Mouse (Mus musculus): ENCODE measurements at regions not wholly inside any gene's neighbourhood (a gene's known extent, or its start where the extent isn't known, plus 50 kb on each side); places are given as distances from the start of the nearest gene placed in this dataset.

DNA sequence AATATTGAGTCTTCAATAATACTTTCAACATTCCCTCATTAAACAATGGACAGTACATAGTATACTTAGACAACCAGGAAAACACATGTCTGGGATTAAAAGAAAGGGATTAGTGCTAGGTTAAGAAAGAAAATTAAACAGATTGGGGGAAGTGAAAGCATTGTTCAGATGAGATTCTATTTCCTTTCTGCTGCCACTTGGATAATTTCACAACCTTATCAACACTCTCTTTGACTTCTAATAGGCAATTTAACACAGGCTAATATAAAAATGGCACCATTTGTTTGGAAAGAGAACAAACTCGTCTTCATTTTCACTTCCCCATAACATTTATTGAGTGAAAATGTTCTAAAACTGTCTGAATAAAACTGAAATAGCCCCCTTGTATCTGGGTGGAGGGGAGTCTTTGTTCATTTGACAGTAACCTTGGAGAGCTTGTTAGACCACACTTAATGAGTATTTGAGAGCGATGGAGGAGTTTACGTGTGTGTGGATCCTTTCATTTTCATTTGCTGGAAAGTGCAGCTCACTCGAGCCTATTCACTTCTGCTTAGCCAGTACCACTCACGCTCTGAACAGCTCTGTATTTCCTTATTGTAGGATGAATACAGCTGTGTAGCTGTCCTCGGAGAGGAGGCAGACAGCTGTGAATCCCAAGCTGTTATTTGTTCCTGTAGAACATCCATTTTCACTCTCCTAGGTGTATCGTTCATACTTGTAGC is 366.7 kb downstream of the Kctd12 start:
- ATAC-seq (replicated peaks; ENCODE audit: low FRiP score) (peak; percentile 85), DNase-seq (ENCODE audit: low spot score) (no peak)
- H3K9ac ChIP-seq (ENCODE audit: low read length): no peak overlapping the region
- 26% methylated on average over 7 of the region's 7 CpGs for WGBS
- no peaks in the 10 kb centered on the region for H3K27me3 ChIP-seq (ENCODE audit: control insufficient read depth, insufficient read depth, low read length)
- H3K4me3 ChIP-seq (ENCODE audit: low read depth, low read length): no peak overlapping the region
- H3K36me3 ChIP-seq (ENCODE audit: control insufficient read depth, insufficient read depth, low read length): no peaks in the 10 kb centered on the region
- peak overlapping the region; percentile 24; the same call in 1 of the 2 replicates for H3K4me2 ChIP-seq (ENCODE audit: low read depth, low read length, severe bottlenecking)
- no peaks in the 10 kb centered on the region for H3K9me3 ChIP-seq (ENCODE audit: control insufficient read depth, low read length)
- 0 out of 2 replicates have a peak overlapping the region, but pooled peaks have one; percentile 4 for H3K27ac ChIP-seq (ENCODE audit: low read depth, low read length)
- H3K4me1 ChIP-seq (replicated peaks; ENCODE audit: control insufficient read depth, insufficient read depth, low read length): no peaks in the 10 kb centered on the region; the same call in 1 of the 2 replicates

DNA sequence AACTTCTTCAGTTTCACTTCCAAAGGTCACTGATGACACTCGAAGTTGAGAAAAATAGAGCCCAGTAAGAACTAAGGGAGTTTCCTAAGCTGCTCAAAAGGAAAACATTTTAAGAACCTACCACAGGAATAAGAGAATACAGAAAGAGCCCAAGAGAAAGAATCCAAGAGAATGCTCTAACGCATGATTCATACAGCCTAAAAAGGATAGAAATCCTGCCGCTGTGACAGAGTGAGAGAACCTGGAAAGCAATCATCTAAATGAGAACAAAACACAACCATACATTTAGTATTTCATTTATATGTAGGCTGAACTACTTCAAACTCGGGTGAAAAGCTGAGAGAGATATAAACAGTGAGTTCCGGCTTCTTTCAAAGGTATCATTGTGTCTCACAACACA is 376.4 kb downstream of the Kctd12 start:
- DNase-seq (ENCODE audit: low spot score): no peak
- ATAC-seq (replicated peaks; ENCODE audit: low FRiP score): no peak
- Histone ChIP-seq H3K4me1 (replicated peaks; ENCODE audit: control insufficient read depth, insufficient read depth, low read length) (no peaks in the 10 kb centered on the region; the same call in 1 of the 2 replicates), H3K9ac (ENCODE audit: low read length) (no peak overlapping the region), H3K4me2 (ENCODE audit: low read depth, low read length, severe bottlenecking) (no peak overlapping the region), H3K9me3 (ENCODE audit: control insufficient read depth, low read length) (no peaks in the 10 kb centered on the region), H3K36me3 (ENCODE audit: control insufficient read depth, insufficient read depth, low read length) (no peaks in the 10 kb centered on the region), H3K27me3 (ENCODE audit: control insufficient read depth, insufficient read depth, low read length) (no peaks in the 10 kb centered on the region), H3K4me3 (ENCODE audit: low read depth, low read length) (no peak overlapping the region), H3K27ac (ENCODE audit: low read depth, low read length) (no peak overlapping the region)
- WGBS: 83% methylated on average over 5 of the region's 5 CpGs

- Histone ChIP-seq H3K9me3 (ENCODE audit: control insufficient read depth, low read length) (no peaks in the 10 kb centered on the region), H3K4me3 (ENCODE audit: low read depth, low read length) (no peak overlapping the region), H3K27me3 (ENCODE audit: control insufficient read depth, insufficient read depth, low read length) (no peaks in the 10 kb centered on the region), H3K36me3 (ENCODE audit: control insufficient read depth, insufficient read depth, low read length) (no peaks in the 10 kb centered on the region), H3K9ac (ENCODE audit: low read length) (no peak overlapping the region), H3K4me1 (replicated peaks; ENCODE audit: control insufficient read depth, insufficient read depth, low read length) (no peaks in the 10 kb centered on the region), H3K4me2 (ENCODE audit: low read depth, low read length, severe bottlenecking) (no peak overlapping the region), H3K27ac (ENCODE audit: low read depth, low read length) (no peak overlapping the region)
- ATAC-seq (replicated peaks; ENCODE audit: low FRiP score) (no peak), DNase-seq (ENCODE audit: low spot score) (no peak)
- 89% methylated on average over 3 of the region's 3 CpGs for WGBS
Observed at GRCm38 (mm10) chr14:102594850-102595249, 387.6 kb downstream of the Kctd12 start.

- no peak overlapping the region for H3K27ac ChIP-seq (ENCODE audit: low read depth, low read length)
- no peak overlapping the region for H3K4me3 ChIP-seq (ENCODE audit: low read depth, low read length)
- no peak overlapping the region for H3K4me2 ChIP-seq (ENCODE audit: low read depth, low read length, severe bottlenecking)
- 77% methylated on average over 2 of the region's 2 CpGs for WGBS
- no peaks in the 10 kb centered on the region for H3K4me1 ChIP-seq (replicated peaks; ENCODE audit: control insufficient read depth, insufficient read depth, low read length)
- no peaks in the 10 kb centered on the region for H3K9me3 ChIP-seq (ENCODE audit: control insufficient read depth, low read length)
- DNase-seq (ENCODE audit: low spot score) (no peak), ATAC-seq (replicated peaks; ENCODE audit: low FRiP score) (no peak)
- no peak overlapping the region for H3K9ac ChIP-seq (ENCODE audit: low read length)
- no peaks in the 10 kb centered on the region for H3K36me3 ChIP-seq (ENCODE audit: control insufficient read depth, insufficient read depth, low read length)
- H3K27me3 ChIP-seq (ENCODE audit: control insufficient read depth, insufficient read depth, low read length): no peaks in the 10 kb centered on the region
Observed at GRCm38 (mm10) chr14:102553781-102554180, 428.7 kb downstream of the Kctd12 start.

DNA sequence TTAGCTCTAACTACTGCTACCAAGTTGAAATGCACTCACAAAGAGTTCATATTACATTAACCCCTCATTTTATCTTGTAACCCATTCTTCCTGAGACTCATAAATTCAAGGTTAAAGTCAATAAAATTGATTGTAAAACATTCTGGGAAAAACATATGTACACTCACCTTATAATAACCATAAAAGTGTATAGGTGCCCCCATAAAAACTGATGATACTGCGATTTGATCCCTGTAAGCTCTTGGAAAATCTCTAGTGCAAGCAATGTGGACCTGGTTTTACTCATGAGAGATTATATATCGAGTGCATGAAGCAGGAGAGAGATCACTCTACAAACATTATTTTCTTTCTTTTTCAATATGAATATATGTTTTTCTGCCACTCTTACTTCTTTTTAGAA is 429.8 kb downstream of the Kctd12 start:
- H3K9ac ChIP-seq (ENCODE audit: low read length): no peak overlapping the region
- H3K27ac ChIP-seq (ENCODE audit: low read depth, low read length): no peak overlapping the region
- no peaks in the 10 kb centered on the region for H3K9me3 ChIP-seq (ENCODE audit: control insufficient read depth, low read length)
- ATAC-seq (replicated peaks; ENCODE audit: low FRiP score) (no peak), DNase-seq (ENCODE audit: low spot score) (no peak)
- no peak overlapping the region for H3K4me3 ChIP-seq (ENCODE audit: low read depth, low read length)
- no peaks in the 10 kb centered on the region for H3K36me3 ChIP-seq (ENCODE audit: control insufficient read depth, insufficient read depth, low read length)
- H3K4me1 ChIP-seq (replicated peaks; ENCODE audit: control insufficient read depth, insufficient read depth, low read length): no peaks in the 10 kb centered on the region
- H3K4me2 ChIP-seq (ENCODE audit: low read depth, low read length, severe bottlenecking): no peak overlapping the region
- WGBS: 89% methylated on average over 2 of the region's 2 CpGs
- no peaks in the 10 kb centered on the region for H3K27me3 ChIP-seq (ENCODE audit: control insufficient read depth, insufficient read depth, low read length)

- H3K9me3 ChIP-seq (ENCODE audit: control insufficient read depth, low read length): no peaks in the 10 kb centered on the region
- no peaks in the 10 kb centered on the region for H3K36me3 ChIP-seq (ENCODE audit: control insufficient read depth, insufficient read depth, low read length)
- H3K4me3 ChIP-seq (ENCODE audit: low read depth, low read length): no peak overlapping the region
- H3K27me3 ChIP-seq (ENCODE audit: control insufficient read depth, insufficient read depth, low read length): no peaks in the 10 kb centered on the region
- no peak overlapping the region for H3K27ac ChIP-seq (ENCODE audit: low read depth, low read length)
- ATAC-seq (replicated peaks; ENCODE audit: low FRiP score) (no peak), DNase-seq (ENCODE audit: low spot score) (no peak)
- no peak overlapping the region for H3K4me2 ChIP-seq (ENCODE audit: low read depth, low read length, severe bottlenecking)
- H3K4me1 ChIP-seq (replicated peaks; ENCODE audit: control insufficient read depth, insufficient read depth, low read length): no peaks in the 10 kb centered on the region
- WGBS: 91% methylated on average over 9 of the region's 9 CpGs
- no peak overlapping the region for H3K9ac ChIP-seq (ENCODE audit: low read length)
Observed at GRCm38 (mm10) chr14:102524894-102525577, 457.4 kb downstream of the Kctd12 start.

GRCm38 (mm10) chr14:102516765-102517164 is 465.7 kb downstream of the Kctd12 start:
- no peaks in the 10 kb centered on the region for H3K4me1 ChIP-seq (replicated peaks; ENCODE audit: control insufficient read depth, insufficient read depth, low read length)
- no peak overlapping the region for H3K4me3 ChIP-seq (ENCODE audit: low read depth, low read length)
- DNase-seq (ENCODE audit: low spot score): no peak
- no peak overlapping the region for H3K4me2 ChIP-seq (ENCODE audit: low read depth, low read length, severe bottlenecking)
- H3K9ac ChIP-seq (ENCODE audit: low read length): no peak overlapping the region
- no peaks in the 10 kb centered on the region for H3K27me3 ChIP-seq (ENCODE audit: control insufficient read depth, insufficient read depth, low read length)
- no peak overlapping the region for H3K27ac ChIP-seq (ENCODE audit: low read depth, low read length)
- H3K9me3 ChIP-seq (ENCODE audit: control insufficient read depth, low read length): no peaks in the 10 kb centered on the region
- no peaks in the 10 kb centered on the region for H3K36me3 ChIP-seq (ENCODE audit: control insufficient read depth, insufficient read depth, low read length)
- no peak for ATAC-seq (replicated peaks; ENCODE audit: low FRiP score)
- WGBS: 3% methylated on average over 2 of the region's 2 CpGs

GRCm38 (mm10) chr14:102514527-102514926 is 467.9 kb downstream of the Kctd12 start:
- ATAC-seq (replicated peaks; ENCODE audit: low FRiP score) (no peak), DNase-seq (ENCODE audit: low spot score) (no peak)
- WGBS: 69% methylated on average over 2 of the region's 2 CpGs
- Histone ChIP-seq H3K36me3 (ENCODE audit: control insufficient read depth, insufficient read depth, low read length) (no peaks in the 10 kb centered on the region), H3K27me3 (ENCODE audit: control insufficient read depth, insufficient read depth, low read length) (no peaks in the 10 kb centered on the region), H3K27ac (ENCODE audit: low read depth, low read length) (no peak overlapping the region), H3K4me1 (replicated peaks; ENCODE audit: control insufficient read depth, insufficient read depth, low read length) (no peaks in the 10 kb centered on the region), H3K4me2 (ENCODE audit: low read depth, low read length, severe bottlenecking) (no peak overlapping the region), H3K9ac (ENCODE audit: low read length) (no peak overlapping the region), H3K4me3 (ENCODE audit: low read depth, low read length) (no peak overlapping the region), H3K9me3 (ENCODE audit: control insufficient read depth, low read length) (no peaks in the 10 kb centered on the region)

- DNase-seq (ENCODE audit: low spot score): no peak
- no peak overlapping the region for H3K4me2 ChIP-seq (ENCODE audit: low read depth, low read length, severe bottlenecking)
- no peak overlapping the region for H3K4me3 ChIP-seq (ENCODE audit: low read depth, low read length)
- no peak for ATAC-seq (replicated peaks; ENCODE audit: low FRiP score)
- no peaks in the 10 kb centered on the region for H3K4me1 ChIP-seq (replicated peaks; ENCODE audit: control insufficient read depth, insufficient read depth, low read length)
- H3K36me3 ChIP-seq (ENCODE audit: control insufficient read depth, insufficient read depth, low read length): no peaks in the 10 kb centered on the region
- H3K27me3 ChIP-seq (ENCODE audit: control insufficient read depth, insufficient read depth, low read length): no peaks in the 10 kb centered on the region
- no peak overlapping the region for H3K9ac ChIP-seq (ENCODE audit: low read length)
- no peaks in the 10 kb centered on the region for H3K9me3 ChIP-seq (ENCODE audit: control insufficient read depth, low read length)
- no peak overlapping the region for H3K27ac ChIP-seq (ENCODE audit: low read depth, low read length)
- WGBS: 82% methylated on average over 3 of the region's 3 CpGs
Observed at GRCm38 (mm10) chr14:102512651-102513050, 469.8 kb downstream of the Kctd12 start.

Measured in forebrain, embryonic 11.5 days (tissue).